Mouse (Mus musculus): ENCODE measurements around the gene Sufu. TPM values are rescaled to one million over a fixed set of nuclear protein-coding genes. Genes with fewer than 3 reads are reported as not detected.

Sufu gene
- polyA plus RNA-seq (2012; ENCODE audit: insufficient read depth, insufficient read length, missing spikeins) = 6.8 and 6.9 TPM in 2 replicates

- Histone ChIP-seq H3K4me1 (ENCODE audit: control insufficient read depth, insufficient read depth, insufficient read length, low read length) (peaks cover 10% of the 10 kb centered on the region; the same call in 1 of the 2 replicates), H3K4me3 (ENCODE audit: insufficient read depth, low read depth, low read length) (peak within 1 kb of the TSS; percentile 89), H3K27ac (replicated peaks; ENCODE audit: low read depth, low read length) (0 out of 2 replicates have a peak within 1 kb of the TSS, but pooled peaks have one; percentile 57)
These were observed at the start of gene Sufu for GRCm38 (mm10) chr19:46396686-46397435. Gene Sufu, plus strand, starts transcription at chr19:46396896.

DNA sequence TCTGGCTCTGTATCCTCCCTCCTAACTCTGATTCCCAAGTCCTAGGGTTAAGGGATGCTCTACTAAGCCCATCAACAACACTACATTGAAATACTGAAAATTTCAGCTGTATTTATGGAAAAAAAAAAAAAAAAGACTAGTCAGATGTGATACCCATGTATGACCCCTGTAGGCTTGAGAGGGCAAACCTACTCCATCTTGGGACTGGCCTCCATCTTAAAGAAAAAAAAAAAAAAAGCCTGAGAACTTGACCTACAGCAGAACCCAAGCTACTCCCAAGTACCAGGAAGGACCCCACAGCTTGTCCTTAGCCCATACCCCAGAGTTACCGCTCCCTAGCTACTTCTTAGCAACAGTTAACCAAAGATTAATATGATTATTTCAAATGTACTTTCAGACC lies 49.5 kb upstream of the Sufu start:
- Histone ChIP-seq H3K4me1 (ENCODE audit: control insufficient read depth, insufficient read depth, insufficient read length, low read length) (no peaks in the 10 kb centered on the region), H3K4me3 (ENCODE audit: insufficient read depth, low read depth, low read length) (no peak overlapping the region), H3K27ac (replicated peaks; ENCODE audit: low read depth, low read length) (no peak overlapping the region)

DNA sequence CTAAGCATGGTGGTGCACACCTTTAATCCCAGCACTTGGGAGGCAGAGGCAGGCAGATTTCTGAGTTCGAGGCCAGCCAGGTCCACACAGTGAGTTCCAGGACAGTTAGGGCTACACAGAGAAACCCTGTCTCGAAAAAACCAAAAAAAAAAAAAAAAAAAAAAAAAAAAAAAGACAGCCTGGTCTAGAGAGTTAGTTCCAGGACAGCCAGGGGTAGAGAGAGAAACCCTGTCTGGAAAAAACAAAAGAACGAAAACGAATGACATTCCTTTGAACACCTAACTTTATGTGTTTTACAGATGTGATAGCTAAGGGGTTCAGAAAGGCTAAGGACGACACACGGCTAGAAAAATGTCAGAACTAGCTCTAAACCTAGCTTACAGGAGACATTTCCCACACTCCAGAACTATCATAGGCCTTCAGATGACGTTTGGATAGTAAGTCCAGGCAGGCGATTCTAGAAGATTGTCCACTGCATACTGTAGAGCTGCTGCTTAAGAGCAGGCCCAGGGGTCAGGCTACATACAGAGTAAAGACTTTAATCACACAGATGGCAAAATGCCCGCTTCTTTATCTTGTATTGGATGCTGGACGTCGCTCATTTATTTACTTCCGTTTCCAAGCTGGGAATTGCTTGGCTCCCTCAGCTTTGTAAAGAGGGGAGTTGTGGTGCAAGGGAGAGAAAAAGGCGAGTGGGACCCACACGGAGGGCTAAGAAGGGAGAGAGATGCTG lies 48.6 kb upstream of the Sufu start:
- H3K4me3 ChIP-seq (ENCODE audit: insufficient read depth, low read depth, low read length) = peak overlapping the region; percentile 78
- H3K4me1 ChIP-seq (ENCODE audit: control insufficient read depth, insufficient read depth, insufficient read length, low read length) = no peaks in the 10 kb centered on the region
- 0 out of 2 replicates have a peak overlapping the region, but pooled peaks have one; percentile 14 for H3K27ac ChIP-seq (replicated peaks; ENCODE audit: low read depth, low read length)

DNA sequence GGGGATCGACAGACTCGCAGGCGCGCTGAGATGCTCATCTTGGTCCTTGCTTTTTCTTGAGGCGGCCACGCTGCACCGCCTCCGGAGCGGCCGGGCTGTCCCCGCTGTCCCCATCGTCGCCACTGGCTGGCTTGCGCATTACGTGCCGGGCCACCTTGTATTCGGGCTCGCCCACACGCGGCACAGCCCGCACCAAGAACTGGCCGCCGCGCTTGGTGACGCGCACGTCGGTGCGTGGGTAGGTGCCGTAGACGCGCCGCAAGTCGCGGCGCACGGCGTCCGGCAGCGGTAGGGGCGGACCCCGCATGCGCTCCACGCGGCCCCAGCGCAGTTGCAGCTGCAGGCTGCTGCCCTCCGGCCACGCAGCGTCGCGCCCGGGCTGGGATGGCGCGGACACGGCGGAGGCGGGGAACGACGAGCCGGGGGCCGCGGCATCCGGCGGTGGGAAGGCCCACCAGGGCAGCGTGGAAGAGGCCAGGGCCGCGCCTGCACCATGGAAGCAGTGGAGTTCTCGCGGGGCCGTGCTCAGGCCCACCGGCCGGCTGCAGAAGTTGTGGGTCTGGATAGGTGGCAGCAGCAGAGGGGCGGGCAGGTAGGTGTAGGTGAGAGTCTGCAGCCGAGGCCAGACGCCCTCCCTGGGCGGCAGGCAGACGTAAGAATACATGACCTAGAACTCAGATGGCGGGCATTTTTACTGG lies 47.8 kb upstream of the Sufu start:
- H3K4me1 ChIP-seq (ENCODE audit: control insufficient read depth, insufficient read depth, insufficient read length, low read length) = no peaks in the 10 kb centered on the region
- H3K4me3 ChIP-seq (ENCODE audit: insufficient read depth, low read depth, low read length) = peak overlapping the region; percentile 78
- 0 out of 2 replicates have a peak overlapping the region, but pooled peaks have one; percentile 14 for H3K27ac ChIP-seq (replicated peaks; ENCODE audit: low read depth, low read length)

- H3K4me3 ChIP-seq (ENCODE audit: insufficient read depth, low read depth, low read length) = peak overlapping the region; percentile 78
- no peak overlapping the region for H3K27ac ChIP-seq (replicated peaks; ENCODE audit: low read depth, low read length)
- no peaks in the 10 kb centered on the region for H3K4me1 ChIP-seq (ENCODE audit: control insufficient read depth, insufficient read depth, insufficient read length, low read length)
These were observed 47.1 kb upstream of the Sufu start for GRCm38 (mm10) chr19:46349550-46349949.

- no peak within 1 kb of the TSS for H3K27ac ChIP-seq (replicated peaks; ENCODE audit: low read depth, low read length)
These were observed 46.3 kb upstream of the Sufu start, which contains the start of gene 2310034G01Rik for GRCm38 (mm10) chr19:46350168-46350932. Gene 2310034G01Rik, minus strand, starts transcription at chr19:46350302.

GRCm38 (mm10) chr19:46356701-46357138 lies 40.0 kb upstream of the Sufu start:
- Histone ChIP-seq H3K4me3 (ENCODE audit: insufficient read depth, low read depth, low read length) (peak overlapping the region; percentile 79), H3K4me1 (ENCODE audit: control insufficient read depth, insufficient read depth, insufficient read length, low read length) (peaks cover 5% of the 10 kb centered on the region), H3K27ac (replicated peaks; ENCODE audit: low read depth, low read length) (no peak overlapping the region; the same call in 1 of the 2 replicates)

More at GRCm38 (mm10) chr19:46350168-46350932, 46.3 kb upstream of the Sufu start, which contains the start of gene 2310034G01Rik:
- Histone ChIP-seq H3K4me3 (ENCODE audit: insufficient read depth, low read depth, low read length) (peak within 1 kb of the TSS; percentile 78), H3K4me1 (ENCODE audit: control insufficient read depth, insufficient read depth, insufficient read length, low read length) (no peaks in the 10 kb centered on the region)

DNA sequence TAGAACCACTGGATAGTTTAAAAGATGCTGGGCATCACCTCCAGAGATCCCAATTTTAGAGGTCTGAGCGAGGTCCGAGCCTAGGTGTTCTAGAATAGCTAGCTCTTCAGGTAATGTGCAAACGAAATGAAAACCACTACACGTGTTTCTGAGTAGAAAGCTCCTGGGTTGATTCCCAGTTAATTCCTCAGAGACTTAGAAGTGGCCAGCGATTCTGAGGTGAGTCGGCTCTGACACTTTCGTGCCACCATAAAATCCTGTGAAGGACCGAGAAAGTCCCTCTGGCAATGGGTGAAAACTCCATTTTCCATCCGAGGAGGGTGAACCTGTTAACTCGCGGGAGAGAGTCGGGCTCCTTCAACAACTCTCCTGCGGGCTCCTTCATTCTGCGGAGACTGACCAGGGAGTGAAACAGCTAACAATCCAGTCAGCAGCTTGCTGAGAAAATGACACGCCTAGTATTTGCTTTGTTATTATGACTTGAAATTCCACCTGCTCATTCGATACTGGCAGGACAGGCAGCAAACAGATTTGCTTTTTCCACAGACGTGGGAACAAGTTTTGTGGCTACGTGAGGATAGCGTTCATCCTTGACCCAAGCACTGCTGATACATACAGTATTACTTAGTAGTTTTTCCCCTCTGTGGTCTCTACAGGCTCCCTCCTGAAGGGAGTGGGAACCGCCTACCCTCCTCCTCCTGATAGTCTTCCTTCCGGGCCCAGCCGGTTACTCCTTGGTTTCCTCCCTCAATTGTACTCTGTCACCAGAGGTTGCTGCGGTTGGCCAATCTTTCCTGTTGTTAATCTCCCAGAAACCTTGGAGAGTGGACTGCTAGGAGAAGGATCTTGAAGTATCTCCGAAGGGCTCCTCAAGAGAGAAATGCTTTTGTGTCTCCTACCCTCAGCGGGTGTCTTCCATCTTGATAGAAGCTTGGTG lies 39.1 kb upstream of the Sufu start:
- H3K27ac ChIP-seq (replicated peaks; ENCODE audit: low read depth, low read length) = peak overlapping the region; percentile 69
- peaks cover 5% of the 10 kb centered on the region for H3K4me1 ChIP-seq (ENCODE audit: control insufficient read depth, insufficient read depth, insufficient read length, low read length)
- peak overlapping the region; percentile 79 for H3K4me3 ChIP-seq (ENCODE audit: insufficient read depth, low read depth, low read length)

GRCm38 (mm10) chr19:46358381-46358780 lies 38.3 kb upstream of the Sufu start:
- H3K27ac ChIP-seq (replicated peaks; ENCODE audit: low read depth, low read length) = peak overlapping the region; percentile 69
- peaks cover 5% of the 10 kb centered on the region for H3K4me1 ChIP-seq (ENCODE audit: control insufficient read depth, insufficient read depth, insufficient read length, low read length)
- H3K4me3 ChIP-seq (ENCODE audit: insufficient read depth, low read depth, low read length) = peak overlapping the region; percentile 79; the same call in 1 of the 2 replicates

- Histone ChIP-seq H3K4me1 (ENCODE audit: control insufficient read depth, insufficient read depth, insufficient read length, low read length) (peaks cover 7% of the 10 kb centered on the region), H3K27ac (replicated peaks; ENCODE audit: low read depth, low read length) (no peak overlapping the region), H3K4me3 (ENCODE audit: insufficient read depth, low read depth, low read length) (no peak overlapping the region)
These were observed 34.6 kb upstream of the Sufu start for GRCm38 (mm10) chr19:46362104-46362503.

GRCm38 (mm10) chr19:46363294-46364009 lies 33.2 kb upstream of the Sufu start:
- H3K4me1 ChIP-seq (ENCODE audit: control insufficient read depth, insufficient read depth, insufficient read length, low read length) = peaks cover 2% of the 10 kb centered on the region; the same call in 1 of the 2 replicates
- no peak overlapping the region for H3K27ac ChIP-seq (replicated peaks; ENCODE audit: low read depth, low read length)
- H3K4me3 ChIP-seq (ENCODE audit: insufficient read depth, low read depth, low read length) = no peak overlapping the region

- H3K27ac ChIP-seq (replicated peaks; ENCODE audit: low read depth, low read length) = no peak overlapping the region
- no peak overlapping the region for H3K4me3 ChIP-seq (ENCODE audit: insufficient read depth, low read depth, low read length)
These were observed 28.7 kb upstream of the Sufu start for GRCm38 (mm10) chr19:46367798-46368590.

More at GRCm38 (mm10) chr19:46367798-46368590, 28.7 kb upstream of the Sufu start:
- 0 out of 2 replicates have a peak, but pooled peaks cover 2% of the 10 kb centered on the region for H3K4me1 ChIP-seq (ENCODE audit: control insufficient read depth, insufficient read depth, insufficient read length, low read length)

Measured in brown adipose tissue, adult 24 weeks (tissue).